Mouse (Mus musculus) gastrocnemius, postnatal 25 days (tissue): ENCODE measurements at regions not wholly inside any gene's neighbourhood (a gene's known extent, or its start where the extent isn't known, plus 50 kb on each side); places are given as distances from the start of the nearest gene placed in this dataset.
"Not testable (repeated sequence)": the region's sequence is repeated elsewhere in the genome, so short reads cannot be mapped to it uniquely, and the experiment has no call there.

Experiments
- DNase-seq: peaks from one replicate; pipeline ENCODE4 v3.0.0; 2022

- peak; percentile 5 for DNase-seq
These were observed 242.1 kb downstream of the Gm21863 start for GRCm38 (mm10) chr12:20196386-20196785.

GRCm38 (mm10) chr12:20196905-20197304 lies 242.6 kb downstream of the Gm21863 start:
- DNase-seq: not testable (repeated sequence)

- DNase-seq: not testable (repeated sequence)
These were observed 269.6 kb downstream of the Gm21863 start for GRCm38 (mm10) chr12:20223921-20224320.

GRCm38 (mm10) chr12:20226831-20227230 lies 272.5 kb downstream of the Gm21863 start:
- DNase-seq: not testable (repeated sequence)

GRCm38 (mm10) chr12:20227427-20228160 lies 273.3 kb downstream of the Gm21863 start:
- peak; percentile 4 for DNase-seq

GRCm38 (mm10) chr12:20228321-20228999 lies 274.2 kb downstream of the Gm21863 start:
- DNase-seq: peak; percentile 6

GRCm38 (mm10) chr12:20229441-20229840 lies 275.1 kb downstream of the Gm21863 start:
- DNase-seq: not testable (repeated sequence)

GRCm38 (mm10) chr12:20230141-20230892 lies 276.0 kb downstream of the Gm21863 start:
- peak; percentile 5 for DNase-seq

GRCm38 (mm10) chr12:20230893-20231235 lies 276.6 kb downstream of the Gm21863 start:
- DNase-seq: peak; percentile 4

GRCm38 (mm10) chr12:20231528-20231927 lies 277.2 kb downstream of the Gm21863 start:
- DNase-seq: peak; percentile 5

- DNase-seq: peak; percentile 7
These were observed 277.8 kb downstream of the Gm21863 start for GRCm38 (mm10) chr12:20231986-20232541.

- DNase-seq: peak; percentile 7
These were observed 278.6 kb downstream of the Gm21863 start for GRCm38 (mm10) chr12:20232746-20233453.

GRCm38 (mm10) chr12:20233454-20233831 lies 279.1 kb downstream of the Gm21863 start:
- no peak for DNase-seq

- DNase-seq: peak; percentile 4
These were observed 279.6 kb downstream of the Gm21863 start for GRCm38 (mm10) chr12:20233871-20234307.
